Mouse (Mus musculus) heart, adult 18-20 months (tissue): ENCODE measurements around the gene Srcin1. TPM values are rescaled to one million over a fixed set of nuclear protein-coding genes. Genes with fewer than 3 reads are reported as not detected.

Experiments used
- DNase-seq, 2 experiments: peaks; one replicate each; pipeline ENCODE4 v3.0.0; 2021 to 2022; ENCODE audit warnings: mixed read lengths in 1 of 2
- total RNA-seq, 2 experiments: library from RNA; stranded (reverse); gene quantifications; 2 replicates each; pipeline ENCODE4 v1.2.3; 2021

The Srcin1 gene
- total RNA-seq, 2 experiments from 2014 or later: 0.18 to 0.25 TPM

- DNase-seq: no peak
Observed at GRCm38 (mm10) chr11:97462538-97462937, 113.4 kb downstream of the Srcin1 start.

DNA sequence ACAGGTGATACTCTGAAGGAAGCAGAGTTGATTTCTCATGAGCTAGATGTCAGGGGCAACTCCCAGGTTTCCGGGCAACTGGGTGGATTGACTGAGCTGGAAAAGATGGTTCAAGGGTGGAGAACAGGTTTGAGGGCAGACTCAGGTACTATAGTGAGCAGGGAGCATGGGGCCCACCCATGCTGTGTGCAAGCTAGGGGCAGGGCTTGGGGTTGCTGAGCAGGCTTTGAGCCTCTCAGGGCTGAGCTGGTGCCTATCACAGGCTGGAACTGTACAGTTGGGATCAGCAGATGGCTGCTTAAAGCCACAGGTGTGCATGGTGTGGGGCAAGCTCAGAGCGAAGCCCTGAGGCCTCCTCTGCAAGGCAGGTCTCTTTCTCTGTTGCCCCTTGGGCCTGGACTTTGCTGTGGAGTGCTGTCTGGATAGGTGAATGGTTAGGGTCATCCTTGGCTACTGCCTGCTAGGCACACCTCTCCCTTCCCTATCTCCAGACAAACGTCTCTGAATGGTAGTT, 114.6 kb downstream of the Srcin1 start:
- DNase-seq: no peak

Other genes with a start within 250 kb of the Srcin1 start
- not detected for gene Gpr179, start 224.1 kb downstream of the Srcin1 start, total RNA-seq
- gene Socs7, start 213.6 kb downstream of the Srcin1 start, total RNA-seq: 10 to 100 TPM; 21.9 to 22.8 TPM
- gene Arhgap23, start 160.7 kb downstream of the Srcin1 start, total RNA-seq: 10 to 100 TPM; 12.5 to 13.5 TPM
- not detected for gene 4933428G20Rik, start 75.8 kb downstream of the Srcin1 start, total RNA-seq
- gene Epop, start 53.5 kb upstream of the Srcin1 start, total RNA-seq: 1 to 10 TPM in 1 of 2 experiments, under 1 TPM in 1; 0.84 to 1.1 TPM
- gene Mllt6, start 87.2 kb upstream of the Srcin1 start, total RNA-seq: 10 to 100 TPM; 59.5 to 60.0 TPM
- gene Cisd3, start 109.6 kb upstream of the Srcin1 start, total RNA-seq: 100 to 1,000 TPM; 134 to 145 TPM
- gene Pcgf2, start 124.3 kb upstream of the Srcin1 start, total RNA-seq: 1 to 10 TPM; 4.8 to 4.9 TPM
- 100 to 1,000 TPM; 135 to 150 TPM for gene Psmb3, start 127.2 kb upstream of the Srcin1 start, total RNA-seq
- 10 to 100 TPM; 23.7 to 24.1 TPM for gene Pip4k2b, start 168.5 kb upstream of the Srcin1 start, total RNA-seq
- gene Cwc25, start 190.4 kb upstream of the Srcin1 start, total RNA-seq: 1 to 10 TPM; 6.4 to 8.4 TPM
- gene 1700001P01Rik, start 199.7 kb upstream of the Srcin1 start, total RNA-seq: not detected
- 100 to 1,000 TPM; 505 to 584 TPM for gene Rpl23, start 206.3 kb upstream of the Srcin1 start, total RNA-seq
- gene Lasp1, start 222.8 kb upstream of the Srcin1 start, total RNA-seq: 10 to 100 TPM; 34.9 to 36.6 TPM